Mouse (Mus musculus) neural tube, embryonic 11.5 days (tissue): ENCODE results near the gene Jph4. TPM values are rescaled to one million over a fixed set of nuclear protein-coding genes. Genes with fewer than 3 reads are reported as not detected.

Source experiments
- polyA plus RNA-seq: library from polyadenylated mRNA; unstranded; fragments of >200 nt; fragmentation: Nextera tagmentation; extraction: Ambion mirVana; gene quantifications from 2 replicates; pipeline ENCODE4 v1.2.1, GENCODE M21; 2014

Gene Jph4
- polyA plus RNA-seq, 1 experiment from 2014 or later: 3.8 TPM

Other genes with a start within 250 kb of the Jph4 start
- gene Homez, start 246.0 kb downstream of the Jph4 start, polyA plus RNA-seq: 19.3 and 21.9 TPM in 2 replicates
- gene Ppp1r3e, start 239.4 kb downstream of the Jph4 start, polyA plus RNA-seq: 1.3 and 1.5 TPM in 2 replicates
- 2.9 and 3.7 TPM in 2 replicates for gene Bcl2l2, start 233.6 kb downstream of the Jph4 start, polyA plus RNA-seq
- 0.20 TPM in 1 of 2 replicates, not detected in the other for gene Gm20521, start 233.5 kb downstream of the Jph4 start, polyA plus RNA-seq
- gene Pabpn1, start 224.4 kb downstream of the Jph4 start, polyA plus RNA-seq: 171 and 179 TPM in 2 replicates
- gene Slc22a17, start 203.8 kb downstream of the Jph4 start, polyA plus RNA-seq: 45.8 and 47.2 TPM in 2 replicates
- gene Efs, start 190.8 kb downstream of the Jph4 start, polyA plus RNA-seq: 29.1 and 31.1 TPM in 2 replicates
- not detected in 2 replicates for gene Il25, start 184.2 kb downstream of the Jph4 start, polyA plus RNA-seq
- 3.3 and 4.5 TPM in 2 replicates for gene Cmtm5, start 180.7 kb downstream of the Jph4 start, polyA plus RNA-seq
- 3.2 and 4.7 TPM in 2 replicates for gene Myh6, start 150.0 kb downstream of the Jph4 start, polyA plus RNA-seq
- gene Gm17428, start 140.0 kb downstream of the Jph4 start, polyA plus RNA-seq: not detected in 2 replicates
- 15.1 and 15.6 TPM in 2 replicates for gene Myh7, start 122.3 kb downstream of the Jph4 start, polyA plus RNA-seq
- gene Ngdn, start 101.5 kb downstream of the Jph4 start, polyA plus RNA-seq: 83.9 and 92.4 TPM in 2 replicates
- gene Zfhx2, start 24.6 kb downstream of the Jph4 start, polyA plus RNA-seq: 16.6 and 17.6 TPM in 2 replicates
- 22.4 and 23.7 TPM in 2 replicates for gene Thtpa, start 22.2 kb downstream of the Jph4 start, polyA plus RNA-seq
- 6.8 and 7.3 TPM in 2 replicates for gene Ap1g2, start 10.3 kb downstream of the Jph4 start, polyA plus RNA-seq
- gene Dhrs2, start 105.1 kb upstream of the Jph4 start, polyA plus RNA-seq: not detected in 2 replicates